Mouse (Mus musculus): ENCODE measurements at regions not wholly inside any gene's neighbourhood (a gene's known extent, or its start where the extent isn't known, plus 50 kb on each side); places are given as distances from the start of the nearest gene placed in this dataset.

DNA sequence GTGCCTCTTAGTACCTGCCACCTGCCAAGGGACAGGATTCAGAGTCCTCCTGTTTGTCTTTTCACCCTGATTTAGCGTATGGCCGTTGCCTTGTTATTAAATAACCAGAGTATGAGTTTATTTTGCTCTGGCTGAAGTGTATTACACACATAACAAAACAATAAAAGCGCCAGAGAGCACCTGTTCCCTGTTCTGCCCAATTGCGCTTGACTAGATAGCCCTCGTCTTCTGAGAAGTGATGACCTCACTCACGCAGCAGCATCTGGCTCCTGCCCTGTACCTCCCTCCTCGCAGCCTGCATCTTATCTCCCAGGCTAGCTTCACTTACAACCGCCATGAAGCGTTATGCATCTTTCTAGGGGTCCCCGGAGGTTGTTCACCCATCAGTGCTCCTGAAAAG is 346.5 kb downstream of the Wdr11 start:
- TF ChIP-seq CTCF (IDR thresholded peaks at IDR 0.05; ENCODE audit: control insufficient read depth, insufficient read depth, insufficient read length) (no peak), USF1 (IDR thresholded peaks at IDR 0.05; ENCODE audit: low read depth) (no peak)

All from C2C12 (cell line).